Mouse (Mus musculus) embryonic fibroblast, embryonic 13.5 days (primary cell): ENCODE measurements around the gene Zfp961.

Experiments used
- CTCF ChIP-seq: IDR thresholded peaks from 2 replicates; pipeline ENCODE4 v1.5.1; 2011; ENCODE audit warnings: mild to moderate bottlenecking, control low read depth, low read length, moderate library complexity, borderline replicate concordance; ENCODE audit not compliant: insufficient read depth
- POLR2A ChIP-seq: IDR thresholded peaks from 2 replicates; pipeline ENCODE4 v1.6.1; 2011; ENCODE audit warnings: low read depth, mild to moderate bottlenecking, control low read depth, low read length, moderate library complexity

GRCm38 (mm10) chr8:71964051-71964450, 13.2 kb downstream of the Zfp961 start:
- TF ChIP-seq POLR2A, result no peak
- no peak for TF ChIP-seq CTCF
